ENCODE assay signal across 11 mouse cellular contexts in the genomic region with DNA sequence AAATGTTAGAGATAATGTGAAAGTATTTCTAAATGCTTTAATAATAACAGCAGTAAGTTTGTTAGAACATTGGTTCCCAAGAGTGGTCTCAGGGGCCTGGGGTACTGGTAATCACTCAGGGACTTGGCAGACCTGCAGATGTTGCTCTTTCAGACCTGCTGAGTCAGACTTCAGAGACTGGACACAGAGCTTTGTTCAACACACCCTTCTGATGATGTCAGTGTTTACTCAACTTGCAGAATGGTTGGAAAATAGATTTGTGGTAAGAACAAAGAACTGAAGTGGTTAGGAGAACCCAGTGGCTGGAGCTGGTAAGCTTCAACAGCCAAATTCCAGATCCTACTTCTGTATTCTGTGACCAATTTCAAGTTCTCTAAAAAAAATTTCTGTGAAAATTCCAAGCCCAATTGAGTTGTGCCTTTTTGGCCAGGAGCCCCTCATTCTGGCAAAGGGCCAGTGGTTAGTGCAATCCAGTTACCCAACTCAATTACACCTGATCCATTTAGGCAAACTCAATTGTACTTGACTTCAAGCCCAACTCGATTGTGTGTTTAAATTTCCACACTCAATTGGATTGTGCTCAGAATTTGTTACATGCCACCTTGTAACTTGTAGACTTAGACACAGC.
DNase-seq lines count a peak whose midpoint lies in the region; ATAC-seq and TF ChIP-seq lines count a peak whose summit lies in the region.
"Had no signal": no experiment of that assay in that cellular context is flagged by ENCODE, and none has a peak within 500 bp of the region (broad histone marks: within the 10 kb centered on the region; RNA-seq: fewer than 3 reads in every experiment).

No protein-coding gene starts in this region.

- TF ChIP-seq POLR2A in cerebellum, adult 2 months (IDR thresholded peaks at IDR 0.05; ENCODE audit: borderline replicate concordance, insufficient read depth, low read length) = no peak
- no peak for TF ChIP-seq POLR2A in liver, adult 2 months (IDR thresholded peaks at IDR 0.05; ENCODE audit: extremely low read depth, insufficient read depth, low read length)

- no peaks in the 10 kb centered on the region for H3K79me2 ChIP-seq in liver, adult 2 months (ENCODE audit: control insufficient read depth, insufficient read depth, low read length)

- H3K9ac ChIP-seq in liver, adult 2 months (ENCODE audit: low read depth, low read length) = no peak overlapping the region
- H3K9ac ChIP-seq in liver, embryonic 11.5 days (ENCODE audit: low read depth, low read length) = no peak overlapping the region
- H3K9ac ChIP-seq in stomach, embryonic 14.5 days (replicated peaks; ENCODE audit: low read depth, low read length) = no peak overlapping the region
- H3K9ac ChIP-seq in forebrain, embryonic 16.5 days (replicated peaks; ENCODE audit: low read depth, low read length) = no peak overlapping the region
- H3K9ac ChIP-seq: hindbrain, embryonic 14.5 days; limb, embryonic 13.5 days had no signal

- H3K27ac ChIP-seq in cerebellum, adult 2 months (ENCODE audit: insufficient read depth, low read length) = no peak overlapping the region
- no peak overlapping the region for H3K27ac ChIP-seq in liver, adult 2 months (replicated peaks; ENCODE audit: insufficient read depth, low read depth, low read length)
- no peak overlapping the region for H3K27ac ChIP-seq in liver, embryonic 11.5 days (ENCODE audit: low read depth, low read length)
- H3K27ac ChIP-seq in stomach, embryonic 14.5 days (ENCODE audit: low read length) = no peak overlapping the region
- no peak overlapping the region for H3K27ac ChIP-seq in forebrain, embryonic 16.5 days (ENCODE audit: low read length)
- H3K27ac ChIP-seq: hindbrain, embryonic 14.5 days; limb, embryonic 13.5 days had no signal

- no peaks in the 10 kb centered on the region for H3K4me1 ChIP-seq in cerebellum, adult 2 months (ENCODE audit: control insufficient read depth, insufficient read depth, low read length)
- H3K4me1 ChIP-seq in liver, adult 2 months (ENCODE audit: control insufficient read depth, insufficient read depth, low read length) = peaks cover 4% of the 10 kb centered on the region; the same call in 1 of the 2 replicates
- H3K4me1 ChIP-seq in liver, embryonic 11.5 days (replicated peaks; ENCODE audit: control insufficient read depth, insufficient read depth, low read length) = no peaks in the 10 kb centered on the region
- no peaks in the 10 kb centered on the region for H3K4me1 ChIP-seq in stomach, embryonic 14.5 days (ENCODE audit: control insufficient read depth, insufficient read depth, low read length)
- no peaks in the 10 kb centered on the region for H3K4me1 ChIP-seq in forebrain, embryonic 16.5 days (replicated peaks; ENCODE audit: control insufficient read depth, insufficient read depth, low read length)

- no peaks in the 10 kb centered on the region for H3K9me3 ChIP-seq in liver, embryonic 11.5 days (ENCODE audit: control insufficient read depth, low read length)
- no peaks in the 10 kb centered on the region for H3K9me3 ChIP-seq in stomach, embryonic 14.5 days (ENCODE audit: control insufficient read depth, low read depth, low read length)
- H3K9me3 ChIP-seq in forebrain, embryonic 16.5 days (ENCODE audit: control insufficient read depth, low read length) = no peaks in the 10 kb centered on the region
- H3K9me3 ChIP-seq: limb, embryonic 13.5 days had no signal

- no peaks in the 10 kb centered on the region for H3K36me3 ChIP-seq in liver, adult 2 months (ENCODE audit: control insufficient read depth, insufficient read depth, low read length)
- no peaks in the 10 kb centered on the region for H3K36me3 ChIP-seq in liver, embryonic 11.5 days (ENCODE audit: control insufficient read depth, insufficient read depth, low read length)
- no peaks in the 10 kb centered on the region for H3K36me3 ChIP-seq in stomach, embryonic 14.5 days (ENCODE audit: control insufficient read depth, insufficient read depth, low read length)
- no peaks in the 10 kb centered on the region for H3K36me3 ChIP-seq in forebrain, embryonic 16.5 days (ENCODE audit: control insufficient read depth, insufficient read depth)
- H3K36me3 ChIP-seq: limb, embryonic 13.5 days had no signal

- ATAC-seq in liver, embryonic 11.5 days (replicated peaks; ENCODE audit: low FRiP score) = no peak
- ATAC-seq in stomach, embryonic 14.5 days (ENCODE audit: insufficient number of reproducible peaks, insufficient read depth, low FRiP score, low read depth) = peak; percentile 61; the same call in 1 of the 2 replicates
- ATAC-seq in forebrain, embryonic 16.5 days = no peak

- no peak overlapping the region for H3K4me2 ChIP-seq in liver, embryonic 11.5 days
- H3K4me2 ChIP-seq in stomach, embryonic 14.5 days (replicated peaks; ENCODE audit: low read depth, low read length) = no peak overlapping the region
- H3K4me2 ChIP-seq in forebrain, embryonic 16.5 days (ENCODE audit: low read length) = no peak overlapping the region
- H3K4me2 ChIP-seq: hindbrain, embryonic 14.5 days; limb, embryonic 13.5 days had no signal

- WGBS in cerebellum, adult 2 months = 17% methylated on average over 1 of the region's 1 CpGs
- 21% methylated on average over 1 of the region's 1 CpGs for WGBS in liver, adult 2 months
- 70% methylated on average over 1 of the region's 1 CpGs for WGBS in liver, embryonic 11.5 days
- WGBS in stomach, embryonic 14.5 days = 62% methylated on average over 1 of the region's 1 CpGs
- 41% methylated on average over 1 of the region's 1 CpGs for WGBS in forebrain, embryonic 16.5 days

- DNase-seq in cerebellum, postnatal 14 days = peak; percentile 51 to 68
- no peak for DNase-seq in cerebellum, adult 2 months
- DNase-seq in liver, adult 2 months (ENCODE audit: extremely low read depth, low read depth, low spot score) = peak; percentile 87
- no peak for DNase-seq in liver, embryonic 11.5 days (ENCODE audit: low spot score)
- DNase-seq in heart, postnatal 4 days = peak; percentile 6
- DNase-seq in thymus, postnatal 0 days (ENCODE audit: low spot score) = no peak
- DNase-seq: midbrain, embryonic 14.5 days had no signal

- H3K4me3 ChIP-seq in cerebellum, adult 2 months (replicated peaks; ENCODE audit: insufficient read depth, low read depth, low read length) = no peak overlapping the region
- no peak overlapping the region for H3K4me3 ChIP-seq in liver, adult 2 months (ENCODE audit: insufficient read depth, low read depth, low read length)
- no peak overlapping the region for H3K4me3 ChIP-seq in liver, embryonic 11.5 days (ENCODE audit: low read depth, low read length)
- H3K4me3 ChIP-seq in stomach, embryonic 14.5 days (ENCODE audit: low read depth, low read length) = no peak overlapping the region
- no peak overlapping the region for H3K4me3 ChIP-seq in forebrain, embryonic 16.5 days (replicated peaks; ENCODE audit: low read length)
- H3K4me3 ChIP-seq: limb, embryonic 13.5 days had no signal

- H3K27me3 ChIP-seq in cerebellum, adult 2 months (ENCODE audit: control insufficient read depth, insufficient read depth, low read length) = no peaks in the 10 kb centered on the region
- no peaks in the 10 kb centered on the region for H3K27me3 ChIP-seq in liver, adult 2 months (ENCODE audit: control insufficient read depth, insufficient read depth, low read length)
- H3K27me3 ChIP-seq in liver, embryonic 11.5 days (replicated peaks; ENCODE audit: control insufficient read depth, insufficient read depth, low read length) = no peaks in the 10 kb centered on the region
- no peaks in the 10 kb centered on the region for H3K27me3 ChIP-seq in stomach, embryonic 14.5 days (ENCODE audit: control insufficient read depth, insufficient read depth, low read length)
- H3K27me3 ChIP-seq in forebrain, embryonic 16.5 days (replicated peaks; ENCODE audit: control insufficient read depth, insufficient read depth, low read length) = no peaks in the 10 kb centered on the region
- H3K27me3 ChIP-seq: limb, embryonic 13.5 days had no signal

- no peak for TF ChIP-seq CTCF in cerebellum, adult 2 months (IDR thresholded peaks at IDR 0.05; ENCODE audit: borderline replicate concordance, insufficient read depth, low read depth, low read length)
- TF ChIP-seq CTCF in liver, adult 2 months (IDR thresholded peaks at IDR 0.05; ENCODE audit: low read depth, low read length) = no peak

Comparison
In these comparisons a context has a peak if more than half of its experiments do, and no peak if none do; other contexts are left out.
1. DNase-seq: peak in cerebellum, postnatal 14 days (2 of 2), liver, adult 2 months (single experiment) and heart, postnatal 4 days (single experiment); none in cerebellum, adult 2 months (0 of 2), liver, embryonic 11.5 days (single experiment) and thymus, postnatal 0 days (single experiment).